Mouse (Mus musculus) left cerebral cortex, adult 2 months (tissue): ENCODE data around the gene Zfp119b. TPM values are rescaled to one million over a fixed set of nuclear protein-coding genes. Genes with fewer than 3 reads are reported as not detected.

Experiments
- DNase-seq, 2 experiments: peaks; one replicate each; pipeline ENCODE4 v3.0.0; 2021 to 2022; ENCODE audit warnings: low spot score in 2 of 2, mixed read lengths in 1 of 2; ENCODE audit errors: extremely low spot score in 1 of 2
- H3K27ac ChIP-seq: fragments of 200-600 bp; 2 replicates; pipeline ENCODE4 v1.8.1; 2022
- H3K4me3 ChIP-seq: fragments of 200-600 bp; 2 replicates; pipeline ENCODE4 v1.8.1; 2022
- CTCF ChIP-seq: fragments of 200-600 bp; IDR thresholded peaks from 2 replicates; pipeline ENCODE4 v1.8.1; 2022; ENCODE audit warnings: antibody characterized with exemption, mild to moderate bottlenecking, moderate library complexity
- intact Hi-C: fragments of 180-260 bp; cut with DNase I; formaldehyde crosslinking; loops from one replicate; pipeline ENCODE4 v1.15.1; 2025
- long read RNA-seq, 2 experiments: library from polyadenylated mRNA; stranded (forward); transcript quantifications; one replicate each; pipeline ENCODE4 v2.0.0; 2021; ENCODE audit warnings: borderline mapping rate in 2 of 2
- total RNA-seq, 2 experiments: library from RNA; stranded (reverse); gene quantifications; 2 replicates each; pipeline ENCODE4 v1.2.3; 2021

Gene Zfp119b
- 1 to 10 TPM; 2.3 to 4.1 TPM for total RNA-seq
- long read RNA-seq, experiment 1, partial matches to known transcripts: 0 of 3 reads
- long read RNA-seq, experiment 1, other reads (novel, unspliced or antisense): 1 of 3 reads
- long read RNA-seq, experiment 2, partial matches to known transcripts: 1 of 6 reads
- long read RNA-seq, experiment 2, other reads (novel, unspliced or antisense): 1 of 6 reads

GRCm38 (mm10) chr17:55949400-55949799, at the start of gene Zfp119b:
Zfp119b (minus strand) TSS chr17:55949500.
- Histone ChIP-seq H3K27ac (no peak within 1 kb of the TSS), H3K4me3 (no peak within 1 kb of the TSS)
- DNase-seq: peak in 1 of 2 experiments; percentile 3
- intact Hi-C loops: no loop called here
- no peak for TF ChIP-seq CTCF

GRCm38 (mm10) chr17:55996007-55996406, 46.7 kb upstream of the Zfp119b start:
- no peak overlapping the region for H3K27ac ChIP-seq
- no peak for TF ChIP-seq CTCF
- no peak for DNase-seq
- H3K4me3 ChIP-seq: no peak overlapping the region
- intact Hi-C loops: no loop called here

DNA sequence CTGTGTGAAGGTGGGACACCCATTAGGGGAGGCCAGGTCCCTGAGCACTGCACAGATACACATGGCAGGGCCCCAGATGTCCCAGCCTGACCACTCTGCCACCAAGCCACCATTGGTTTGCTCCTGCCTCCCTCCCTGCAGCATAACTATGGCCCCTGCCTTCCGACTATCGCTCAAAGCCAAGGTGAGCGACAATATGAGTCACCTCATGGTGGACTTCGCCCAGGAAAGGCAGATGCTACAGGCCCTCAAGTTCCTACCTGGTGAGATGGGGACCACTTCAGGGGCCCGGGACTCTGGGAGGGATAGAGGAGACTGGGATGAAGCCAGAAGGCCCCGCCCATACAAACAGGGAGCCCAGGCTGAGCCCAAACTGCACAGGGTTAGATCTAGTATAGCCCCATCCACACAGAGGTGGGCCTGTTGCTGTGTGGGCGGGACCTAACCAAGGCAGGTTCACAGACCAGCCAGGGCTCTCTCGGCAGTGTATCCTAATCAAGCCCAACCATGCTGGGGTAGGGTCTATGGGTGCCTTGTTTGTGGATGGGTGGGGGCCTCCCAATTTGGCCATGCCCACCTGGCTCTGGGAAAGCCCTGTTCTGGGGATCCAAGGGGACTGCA, 41.1 kb upstream of the Zfp119b start:
- no peak overlapping the region for H3K4me3 ChIP-seq
- intact Hi-C loops: no loop called here
- DNase-seq: no peak
- no peak overlapping the region for H3K27ac ChIP-seq
- TF ChIP-seq CTCF: no peak

GRCm38 (mm10) chr17:55986030-55986961, 37.0 kb upstream of the Zfp119b start, which contains the start of gene Fsd1:
Fsd1 (plus strand) TSS chr17:55986509.
- TF ChIP-seq CTCF: no peak
- H3K4me3 ChIP-seq: peak within 1 kb of the TSS; percentile 73
- peak within 1 kb of the TSS; percentile 88 for H3K27ac ChIP-seq
- intact Hi-C loops: no loop called here
- peak; percentile 80 to 85 for DNase-seq

DNA sequence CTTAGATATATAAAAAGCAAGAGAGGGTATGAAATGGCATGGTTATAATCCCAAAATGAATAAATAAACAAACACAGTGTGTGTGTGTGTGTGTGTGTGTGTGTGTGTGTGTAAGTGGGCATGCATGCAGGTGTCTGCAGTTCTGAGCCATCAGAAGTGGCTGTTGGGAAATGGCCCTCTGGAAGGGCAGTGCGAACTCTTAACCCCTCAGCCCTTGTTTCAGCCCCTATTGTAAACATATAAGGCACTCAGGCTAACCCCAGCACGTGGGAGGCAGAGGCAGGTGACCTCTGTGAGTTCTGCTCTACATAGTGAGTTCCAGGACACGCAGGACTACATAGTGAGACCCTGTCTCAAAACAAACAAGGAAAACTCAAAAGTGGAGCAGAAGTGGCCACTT, 28.0 kb upstream of the Zfp119b start:
- Histone ChIP-seq H3K27ac (no peak overlapping the region), H3K4me3 (no peak overlapping the region)
- intact Hi-C loops: loop anchor here (2.0 kb wide), 1 partner anchor 34 kb away; no protein-coding TSS in a partner anchor
- DNase-seq: no peak
- TF ChIP-seq CTCF: no peak

- Histone ChIP-seq H3K4me3 (no peak overlapping the region), H3K27ac (no peak overlapping the region)
- intact Hi-C loops: loop anchor here (2.0 kb wide), 1 partner anchor 34 kb away; no protein-coding TSS in a partner anchor
- peak; percentile 92 for TF ChIP-seq CTCF
- peak; percentile 76 to 78 for DNase-seq
Measured at GRCm38 (mm10) chr17:55976255-55976862, 27.1 kb upstream of the Zfp119b start.

DNA sequence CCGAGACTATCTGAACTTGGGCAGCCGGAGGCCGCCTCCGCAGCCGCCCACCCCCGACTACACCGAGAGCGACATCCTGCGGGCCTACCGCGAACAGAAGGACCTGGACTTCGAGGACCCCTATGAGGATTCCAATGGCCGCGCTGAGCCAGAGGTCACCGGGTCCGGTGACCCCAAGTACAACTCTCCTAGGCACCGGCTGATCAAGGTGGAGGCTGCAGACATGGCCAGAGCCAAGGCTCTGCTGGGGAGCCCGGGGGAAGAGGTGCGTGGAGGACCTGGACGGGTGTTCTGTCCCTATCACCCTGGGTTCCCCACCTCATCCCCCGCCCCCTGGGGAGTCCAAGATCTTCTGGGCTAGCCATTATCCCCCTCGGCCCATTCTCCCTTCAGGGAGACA, 22.2 kb upstream of the Zfp119b start:
- peak overlapping the region; percentile 58 for H3K4me3 ChIP-seq
- DNase-seq: no peak
- H3K27ac ChIP-seq: no peak overlapping the region
- TF ChIP-seq CTCF: no peak
- intact Hi-C loops: no loop called here

GRCm38 (mm10) chr17:55969966-55970891, 20.9 kb upstream of the Zfp119b start, which contains the start of gene Shd:
Shd (plus strand) TSS chr17:55970467.
- peak; percentile 43 to 51 for DNase-seq
- Histone ChIP-seq H3K4me3 (peak within 1 kb of the TSS; percentile 58), H3K27ac (peak within 1 kb of the TSS; percentile 87)
- intact Hi-C loops: no loop called here
- no peak for TF ChIP-seq CTCF

GRCm38 (mm10) chr17:55969560-55969959, 20.3 kb upstream of the Zfp119b start:
- Histone ChIP-seq H3K4me3 (no peak overlapping the region), H3K27ac (no peak overlapping the region)
- peak; percentile 43 to 45 for DNase-seq
- no peak for TF ChIP-seq CTCF
- intact Hi-C loops: no loop called here

GRCm38 (mm10) chr17:55968210-55968609, 18.9 kb upstream of the Zfp119b start:
- Histone ChIP-seq H3K4me3 (no peak overlapping the region), H3K27ac (no peak overlapping the region)
- DNase-seq: no peak
- intact Hi-C loops: no loop called here
- no peak for TF ChIP-seq CTCF

DNA sequence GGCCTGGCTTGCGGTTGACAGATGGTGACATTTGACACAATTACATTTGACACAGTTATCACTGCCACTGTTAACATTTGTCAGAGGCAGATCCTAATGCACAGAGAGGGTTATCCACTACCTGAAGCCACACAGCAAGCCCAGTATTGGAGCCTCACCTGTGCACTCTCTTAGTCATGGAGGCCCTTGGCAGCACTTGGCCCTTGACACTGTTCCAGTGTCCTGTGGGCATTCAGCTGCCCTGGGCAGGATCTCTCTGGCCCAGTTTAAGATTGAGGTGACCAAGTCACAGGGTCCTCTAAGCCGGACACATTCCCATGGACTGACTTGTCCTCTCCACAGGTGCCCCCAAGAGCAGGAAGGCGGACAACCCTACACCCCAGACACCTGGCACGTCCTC, 17.9 kb upstream of the Zfp119b start:
- DNase-seq: no peak
- TF ChIP-seq CTCF: no peak
- Histone ChIP-seq H3K27ac (no peak overlapping the region), H3K4me3 (no peak overlapping the region)
- intact Hi-C loops: no loop called here
